Mouse (Mus musculus) kidney, postnatal 4 days (tissue): ENCODE results near the gene Arhgef7.

Experiments used
- DNase-seq, 2 experiments: peaks; one replicate each; pipeline ENCODE4 v3.0.0; 2021; ENCODE audit warnings: mixed read lengths in 2 of 2

The Arhgef7 gene

GRCm38 (mm10) chr8:11770001-11770400, 42.5 kb downstream of the Arhgef7 start:
- DNase-seq: no peak

DNA sequence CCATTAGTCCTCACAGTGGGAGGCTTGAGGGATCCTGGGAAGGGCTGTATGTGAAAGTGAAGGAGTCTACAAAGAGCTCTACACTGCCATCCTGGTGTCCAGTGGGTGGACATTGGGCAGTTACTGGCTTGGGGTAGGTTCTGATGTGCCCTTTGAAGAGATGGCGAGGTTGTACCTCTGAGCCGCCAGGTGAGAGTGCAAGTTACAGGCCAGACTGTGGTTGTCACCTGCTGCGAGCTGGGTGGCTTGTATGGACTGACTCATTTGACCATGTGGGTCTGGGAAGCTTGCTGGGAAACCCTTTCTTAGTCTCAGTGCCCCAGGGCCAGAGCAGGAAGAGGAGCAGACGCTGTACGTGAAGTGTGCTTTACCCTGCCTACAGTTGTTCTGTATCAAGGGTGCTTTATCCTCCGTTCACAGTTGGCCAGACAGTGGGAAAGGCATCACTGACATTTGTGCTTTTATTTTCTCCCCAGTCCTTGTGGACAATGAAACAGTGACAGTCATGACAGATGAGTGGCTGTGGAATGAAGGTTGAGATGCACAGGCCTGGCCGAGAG, 43.1 kb downstream of the Arhgef7 start:
- DNase-seq: no peak

- DNase-seq: no peak
These were observed 44.1 kb downstream of the Arhgef7 start for GRCm38 (mm10) chr8:11771608-11772007.

DNA sequence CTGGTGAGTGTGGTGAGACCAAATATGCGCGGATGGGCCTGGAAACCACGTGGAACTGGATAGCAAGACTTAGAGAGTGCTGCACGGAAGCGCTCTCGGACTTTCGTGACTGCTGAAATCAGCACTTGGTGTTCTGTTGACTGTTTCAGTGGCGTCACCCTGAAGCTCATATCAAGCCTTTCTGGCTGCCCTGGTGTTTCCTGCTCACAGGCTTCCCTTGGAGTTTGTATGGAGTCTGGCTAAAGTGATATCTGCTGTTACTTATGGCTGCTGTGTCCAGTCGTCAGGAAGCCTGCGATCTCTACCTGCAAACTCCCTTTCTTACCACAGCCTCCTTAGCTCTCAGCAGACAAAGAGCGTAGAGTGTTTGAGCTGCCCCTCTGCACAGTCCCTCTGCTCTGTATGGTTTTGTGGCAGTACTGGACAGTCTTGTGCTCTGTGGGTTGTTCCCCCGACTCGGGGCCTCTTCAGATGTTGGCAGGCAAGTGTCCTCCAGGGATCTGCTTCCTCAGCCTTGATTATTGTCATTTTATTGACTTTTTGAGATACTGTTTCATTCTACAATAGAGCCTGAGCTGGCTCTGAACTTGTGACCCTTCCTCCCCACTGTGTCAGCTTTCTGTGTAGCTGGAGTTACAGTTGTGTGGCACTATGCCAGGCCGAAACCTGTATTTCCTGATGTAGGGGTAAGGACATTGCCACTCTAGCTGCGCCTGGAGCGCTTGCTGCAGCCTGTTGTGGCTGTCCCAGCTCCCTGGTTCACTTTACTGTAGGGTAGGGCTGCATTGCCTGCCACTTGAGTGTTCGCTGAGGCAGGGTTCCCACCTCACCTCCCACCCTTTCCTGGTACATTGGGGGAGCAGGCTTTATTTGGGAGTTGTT, 46.9 kb downstream of the Arhgef7 start:
- peak; percentile 63 to 72 for DNase-seq

GRCm38 (mm10) chr8:11775889-11776288, 48.4 kb downstream of the Arhgef7 start:
- DNase-seq: no peak

DNA sequence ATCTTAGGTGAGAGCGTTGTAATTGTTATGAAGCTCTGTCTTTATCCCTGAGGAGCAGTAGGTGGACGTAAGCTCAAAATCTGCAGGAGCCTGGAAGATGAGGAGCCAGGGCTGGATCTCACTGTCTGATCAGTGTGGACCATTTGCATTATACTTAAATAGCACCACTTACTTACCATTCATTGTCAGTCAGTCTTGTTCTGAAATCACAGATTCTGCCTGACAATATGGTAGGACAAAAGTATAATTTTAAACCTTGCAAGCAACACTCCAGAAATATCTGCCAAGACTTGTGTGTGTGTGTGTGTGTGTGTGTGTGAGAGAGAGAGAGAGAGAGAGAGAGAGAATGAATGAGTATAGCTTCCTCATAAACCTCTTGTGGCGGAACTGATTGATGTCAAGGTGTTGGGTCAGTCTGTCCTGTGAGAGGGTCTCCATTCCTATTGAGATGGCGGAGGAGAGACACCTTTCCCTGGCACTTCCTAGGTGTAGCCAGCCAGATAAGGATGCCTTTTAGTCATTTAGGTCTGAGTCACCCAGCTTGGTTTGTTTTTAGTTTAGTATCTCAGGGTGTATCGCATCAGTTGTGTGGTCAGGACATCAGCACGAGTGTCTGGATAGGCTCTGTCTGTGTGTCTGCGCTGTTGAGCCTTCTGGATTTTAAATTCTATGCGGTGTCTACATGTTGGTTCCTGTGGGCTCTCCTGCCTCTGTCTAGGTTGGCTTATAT, 49.1 kb downstream of the Arhgef7 start:
- DNase-seq: no peak

DNA sequence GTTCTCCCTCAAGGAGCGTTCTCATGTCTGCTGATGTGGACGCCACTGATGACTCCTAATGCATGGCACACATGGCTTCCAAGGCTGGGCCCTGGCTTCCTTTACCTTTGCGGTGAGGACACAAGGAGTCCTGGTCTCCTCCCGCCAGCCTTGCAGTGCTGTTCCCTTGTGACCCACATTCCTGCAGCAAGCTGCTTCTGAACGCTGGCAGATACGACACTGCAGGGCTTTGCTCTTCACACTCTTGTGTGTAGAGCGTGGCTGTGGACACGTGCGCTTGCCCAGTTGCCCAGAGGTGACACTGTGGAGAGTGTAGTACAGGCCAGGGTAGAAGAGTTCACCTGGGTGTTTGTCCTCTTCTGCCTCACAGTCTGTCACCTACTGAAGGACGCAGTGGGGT, 49.7 kb downstream of the Arhgef7 start:
- no peak for DNase-seq

- DNase-seq: peak; percentile 47 to 58
These were observed 51.3 kb downstream of the Arhgef7 start for GRCm38 (mm10) chr8:11778646-11779433.

DNA sequence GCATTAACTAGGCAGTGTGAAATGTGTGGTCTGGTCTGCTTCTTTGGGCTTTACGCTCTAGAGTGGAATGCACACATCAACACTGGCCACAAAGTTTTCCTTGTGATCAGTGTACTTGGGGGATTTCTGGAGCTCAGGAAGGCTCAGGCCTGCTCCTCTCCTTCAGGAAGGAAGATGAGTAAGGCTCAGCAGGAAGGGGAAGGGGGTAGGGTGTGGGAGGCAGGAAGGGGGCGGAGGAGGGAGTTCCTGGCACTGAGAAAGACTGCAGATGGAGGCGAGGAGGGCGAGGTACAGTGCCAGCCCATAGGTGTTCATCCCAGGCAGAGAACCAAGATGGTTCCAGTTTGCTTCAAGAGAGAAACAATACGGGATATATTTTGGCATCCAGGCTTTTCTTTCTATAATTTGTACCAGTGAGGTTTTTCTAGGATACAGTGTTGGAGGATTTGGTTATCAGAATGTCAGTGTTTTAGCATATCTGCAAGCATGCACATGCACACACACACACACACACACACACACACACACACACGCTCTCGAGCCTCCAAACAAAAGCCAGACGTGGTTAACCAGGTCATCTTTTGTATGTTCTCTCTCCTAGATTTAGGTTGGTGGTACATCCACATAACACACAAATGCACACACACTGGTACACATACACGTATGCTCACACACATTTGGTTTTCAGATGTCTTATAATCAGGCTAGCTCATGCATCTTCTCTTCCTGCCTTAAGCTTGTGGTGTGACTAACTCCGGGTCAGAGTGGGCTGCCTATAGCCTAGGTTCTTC, 52.5 kb downstream of the Arhgef7 start:
- peak; percentile 36 to 51 for DNase-seq

- no peak for DNase-seq
These were observed 53.1 kb downstream of the Arhgef7 start for GRCm38 (mm10) chr8:11780641-11781040.

- DNase-seq: no peak
These were observed 55.1 kb downstream of the Arhgef7 start for GRCm38 (mm10) chr8:11782607-11783006.

GRCm38 (mm10) chr8:11783861-11784594, 56.5 kb downstream of the Arhgef7 start:
- DNase-seq: no peak

DNA sequence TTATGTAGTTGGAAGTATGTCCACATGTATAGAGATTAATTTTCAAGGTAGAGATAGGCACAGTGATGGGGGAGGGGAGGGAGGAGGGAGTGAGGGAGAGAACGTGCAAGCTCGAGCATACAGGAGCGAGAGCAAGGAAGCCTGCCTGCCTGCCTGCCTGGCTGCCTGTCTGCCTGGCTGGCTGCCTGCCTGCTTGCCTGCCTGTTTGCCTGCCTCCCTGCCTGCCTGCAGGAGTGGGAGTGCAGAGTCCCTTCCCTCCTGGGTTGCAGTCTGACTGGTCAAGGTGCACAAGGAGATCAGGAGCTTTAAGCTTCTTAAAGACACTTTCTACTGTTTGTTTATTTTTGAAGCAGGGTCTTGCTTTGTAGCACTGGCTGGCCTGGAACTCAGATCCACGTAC, 57.6 kb downstream of the Arhgef7 start:
- no peak for DNase-seq

DNA sequence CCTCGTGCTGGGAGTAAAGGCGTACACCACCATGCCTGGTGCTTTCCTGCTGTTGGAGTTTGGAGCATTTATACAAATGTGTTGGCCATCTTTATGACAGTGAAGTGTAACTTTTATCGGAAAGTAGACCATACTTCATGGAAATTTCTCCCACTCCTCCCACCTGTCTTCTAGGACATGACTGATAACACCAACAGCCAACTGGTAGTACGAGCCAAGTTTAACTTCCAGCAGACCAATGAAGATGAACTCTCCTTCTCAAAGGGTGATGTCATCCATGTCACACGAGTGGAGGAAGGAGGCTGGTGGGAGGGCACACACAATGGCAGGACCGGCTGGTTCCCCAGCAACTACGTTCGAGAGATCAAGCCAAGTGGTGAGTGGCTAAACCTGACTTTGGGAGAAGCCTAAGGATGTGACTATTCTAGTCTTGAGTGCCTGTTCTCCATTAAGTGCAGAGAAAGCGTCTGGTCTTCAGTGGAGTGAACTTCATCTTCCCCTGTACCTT, 58.1 kb downstream of the Arhgef7 start:
- no peak for DNase-seq

- DNase-seq: peak; percentile 81 to 85
These were observed 60.7 kb downstream of the Arhgef7 start for GRCm38 (mm10) chr8:11788252-11788651.

- DNase-seq: no peak
These were observed 61.6 kb downstream of the Arhgef7 start for GRCm38 (mm10) chr8:11789168-11789567.

DNA sequence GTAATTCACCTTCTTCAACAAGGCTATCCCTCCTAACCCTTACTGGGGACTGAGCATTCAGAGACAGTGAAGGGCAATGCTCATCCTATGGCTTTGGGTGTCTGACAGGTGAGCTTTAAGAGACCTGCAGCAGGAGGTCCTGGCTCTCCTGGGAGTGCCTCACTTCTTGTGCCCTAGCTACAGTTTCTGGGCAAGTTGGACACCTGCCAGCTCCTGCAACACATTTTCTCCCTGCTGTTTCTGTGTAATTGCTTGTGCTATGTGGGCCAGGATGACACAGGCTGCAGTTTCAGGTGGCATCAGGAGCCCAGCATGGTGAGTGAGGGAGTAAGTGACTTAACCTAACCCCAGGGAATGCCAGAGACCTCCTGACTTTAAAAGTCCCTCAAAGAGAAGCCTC, 67.4 kb downstream of the Arhgef7 start:
- DNase-seq: no peak

- peak; percentile 35 to 45 for DNase-seq
These were observed 69.6 kb downstream of the Arhgef7 start for GRCm38 (mm10) chr8:11797128-11797527.

GRCm38 (mm10) chr8:11797729-11798479, 70.4 kb downstream of the Arhgef7 start:
- DNase-seq: no peak

GRCm38 (mm10) chr8:11798480-11798867, 71.0 kb downstream of the Arhgef7 start:
- no peak for DNase-seq
